Mouse (Mus musculus) embryo, embryonic 11 days (tissue): ENCODE results near the gene Bpnt1.

Source experiments
- DNase-seq: peaks from one replicate; pipeline ENCODE4 v3.0.0-alpha.2; 2015

Bpnt1 gene

GRCm38 (mm10) chr1:185333651-185334050 lies 1.7 kb downstream of the Bpnt1 start:
- no peak for DNase-seq

GRCm38 (mm10) chr1:185334136-185334535 lies 2.2 kb downstream of the Bpnt1 start:
- no peak for DNase-seq

- no peak for DNase-seq
Observed at GRCm38 (mm10) chr1:185335231-185335765, 3.3 kb downstream of the Bpnt1 start.

GRCm38 (mm10) chr1:185336535-185336934 lies 4.6 kb downstream of the Bpnt1 start:
- DNase-seq: no peak

GRCm38 (mm10) chr1:185342441-185342840 lies 10.5 kb downstream of the Bpnt1 start:
- no peak for DNase-seq

DNA sequence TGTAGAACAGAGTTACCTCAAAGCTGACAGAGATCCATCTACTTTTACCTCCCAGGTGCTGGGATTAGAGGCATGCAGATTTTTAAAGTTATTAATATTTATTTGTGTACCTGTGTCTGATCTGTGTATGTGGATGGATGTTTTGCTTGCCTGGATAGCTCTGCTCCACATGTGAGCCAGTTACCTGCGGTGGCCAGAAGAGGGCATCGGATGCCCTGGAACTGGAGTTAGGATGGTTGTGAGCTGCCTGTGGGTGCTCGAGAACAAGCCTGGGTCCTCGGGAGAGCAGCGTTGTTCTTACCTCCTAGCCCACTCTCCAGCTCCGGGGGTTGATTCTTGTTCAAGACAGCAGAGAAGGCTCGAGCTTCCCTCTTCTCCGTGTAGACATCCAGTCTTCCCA lies 11.5 kb downstream of the Bpnt1 start:
- DNase-seq: no peak

DNA sequence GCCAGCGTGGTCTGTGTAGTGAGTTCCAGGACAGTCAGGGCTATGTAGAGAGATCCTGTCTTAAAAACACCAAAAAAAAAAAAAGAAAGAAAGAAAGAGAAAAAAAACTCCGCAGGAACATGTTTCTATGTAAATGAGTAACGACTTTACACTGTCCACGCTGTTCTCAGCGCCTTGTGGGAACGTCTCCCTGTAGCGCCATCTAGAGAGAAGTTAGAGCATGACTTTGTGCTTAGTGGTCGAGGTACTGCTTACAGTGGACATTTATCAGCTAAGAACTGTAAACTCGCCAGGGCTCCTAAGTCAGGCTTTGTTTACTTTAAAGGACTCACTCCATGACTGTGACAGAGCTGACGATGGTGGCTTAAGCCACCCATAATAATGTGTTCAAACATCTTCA lies 14.2 kb downstream of the Bpnt1 start:
- no peak for DNase-seq

- DNase-seq: no peak
Observed at GRCm38 (mm10) chr1:185349741-185350140, 17.8 kb downstream of the Bpnt1 start.

DNA sequence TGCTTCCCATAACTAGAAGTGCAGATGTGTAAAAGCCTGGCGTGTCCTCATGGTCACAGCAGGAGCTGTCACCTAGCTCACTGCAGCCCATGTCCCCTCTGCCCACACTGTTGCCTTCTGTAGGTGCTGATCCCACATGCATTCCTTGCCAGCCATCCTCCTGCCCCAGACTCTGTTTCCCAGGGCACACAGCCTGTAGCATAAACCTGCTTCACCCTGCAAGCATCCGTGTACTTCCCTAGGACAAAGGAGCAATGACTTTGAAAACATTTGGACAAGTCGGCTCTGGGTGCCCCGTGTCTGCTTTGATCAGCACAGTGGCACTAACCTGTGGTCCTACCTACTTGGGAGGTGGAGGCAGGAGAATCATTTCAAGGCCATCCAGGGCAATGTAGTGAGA lies 18.7 kb downstream of the Bpnt1 start:
- no peak for DNase-seq

DNA sequence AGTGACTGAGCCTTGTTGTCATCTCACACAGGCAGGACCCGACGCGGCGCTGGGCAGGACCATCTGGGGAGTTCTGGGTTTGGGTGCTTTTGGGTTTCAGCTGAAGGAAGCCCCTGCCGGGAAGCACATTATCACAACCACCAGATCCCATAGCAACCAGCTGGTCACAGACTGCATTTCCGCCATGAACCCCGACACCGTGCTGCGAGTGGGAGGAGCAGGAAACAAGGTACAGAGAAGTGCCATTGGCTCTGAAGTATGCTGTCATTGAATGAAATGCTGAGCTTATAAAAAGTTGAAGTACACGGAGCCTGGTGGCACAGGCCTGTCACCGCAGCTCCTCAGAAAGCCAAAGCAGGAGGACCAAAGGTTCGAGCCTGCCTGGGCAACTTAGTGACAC lies 20.2 kb downstream of the Bpnt1 start:
- no peak for DNase-seq

GRCm38 (mm10) chr1:185353351-185353750 lies 21.4 kb downstream of the Bpnt1 start:
- DNase-seq: no peak

- no peak for DNase-seq
Observed at GRCm38 (mm10) chr1:185354731-185355130, 22.8 kb downstream of the Bpnt1 start.

DNA sequence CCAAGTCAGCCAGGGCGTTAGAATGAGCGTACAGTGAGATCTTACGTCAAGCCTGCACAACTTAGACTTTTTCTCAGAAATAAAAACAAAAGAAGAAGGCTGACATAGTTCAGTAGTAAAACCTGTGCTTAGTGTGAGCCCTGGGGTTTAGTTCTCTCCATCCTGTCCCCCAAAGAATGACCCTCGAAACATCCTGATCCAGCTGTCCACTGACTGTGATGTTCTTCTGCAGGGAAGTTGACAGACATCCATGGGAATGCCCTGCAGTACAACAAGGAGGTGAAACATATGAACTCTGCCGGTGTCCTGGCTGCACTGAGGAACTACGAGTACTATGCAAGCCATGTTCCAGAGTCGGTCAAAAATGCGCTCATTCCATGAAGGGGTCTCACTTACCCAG lies 24.3 kb downstream of the Bpnt1 start:
- DNase-seq: no peak

GRCm38 (mm10) chr1:185358211-185358610 lies 26.3 kb downstream of the Bpnt1 start:
- DNase-seq: no peak

DNA sequence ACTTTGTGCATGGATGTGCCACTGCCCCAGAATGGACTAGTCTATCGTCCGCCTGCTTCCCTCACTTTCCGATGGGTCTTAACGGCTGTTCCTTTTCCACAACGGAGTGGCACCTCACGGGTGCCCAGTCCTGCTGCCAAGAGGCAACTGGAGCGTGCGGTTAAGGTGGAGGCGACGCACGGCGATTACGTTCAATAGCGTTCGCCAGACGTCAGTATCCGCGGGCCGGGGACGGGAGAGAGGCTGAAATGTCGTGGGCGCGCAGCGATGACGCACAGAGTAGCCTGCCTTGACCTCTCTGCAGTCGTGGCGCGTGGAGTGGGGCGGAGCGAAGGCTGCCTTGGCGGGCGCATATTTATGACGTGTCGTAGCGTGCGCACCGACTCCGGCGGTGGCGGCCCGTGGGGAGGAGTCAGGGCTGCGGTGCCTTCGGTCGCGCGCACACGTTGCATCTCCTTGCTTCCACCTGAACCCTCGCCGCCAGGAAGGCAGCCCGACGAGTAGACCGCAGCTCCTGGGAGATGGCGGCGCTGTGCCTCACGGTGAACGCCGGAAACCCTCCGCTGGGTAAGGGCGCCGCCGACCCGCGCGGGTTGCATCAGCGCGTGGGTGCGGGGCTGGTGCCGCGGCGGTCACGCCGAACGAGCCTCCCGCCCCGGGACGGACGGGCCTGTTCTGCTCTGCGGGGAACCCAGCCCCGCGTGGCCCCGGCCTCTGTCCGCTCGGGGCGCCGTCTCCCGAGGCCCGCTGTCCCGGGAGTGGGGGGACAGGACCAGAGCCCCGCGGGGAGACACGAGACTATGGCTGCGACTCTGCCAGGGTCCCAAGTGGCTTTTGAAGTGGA lies 30.9 kb downstream of the Bpnt1 start, which contains the start of gene Eprs:
Gene Eprs (plus strand): TSS at position 368 of the 844 bp plus-strand sequence.
- peak; percentile 100 for DNase-seq

DNA sequence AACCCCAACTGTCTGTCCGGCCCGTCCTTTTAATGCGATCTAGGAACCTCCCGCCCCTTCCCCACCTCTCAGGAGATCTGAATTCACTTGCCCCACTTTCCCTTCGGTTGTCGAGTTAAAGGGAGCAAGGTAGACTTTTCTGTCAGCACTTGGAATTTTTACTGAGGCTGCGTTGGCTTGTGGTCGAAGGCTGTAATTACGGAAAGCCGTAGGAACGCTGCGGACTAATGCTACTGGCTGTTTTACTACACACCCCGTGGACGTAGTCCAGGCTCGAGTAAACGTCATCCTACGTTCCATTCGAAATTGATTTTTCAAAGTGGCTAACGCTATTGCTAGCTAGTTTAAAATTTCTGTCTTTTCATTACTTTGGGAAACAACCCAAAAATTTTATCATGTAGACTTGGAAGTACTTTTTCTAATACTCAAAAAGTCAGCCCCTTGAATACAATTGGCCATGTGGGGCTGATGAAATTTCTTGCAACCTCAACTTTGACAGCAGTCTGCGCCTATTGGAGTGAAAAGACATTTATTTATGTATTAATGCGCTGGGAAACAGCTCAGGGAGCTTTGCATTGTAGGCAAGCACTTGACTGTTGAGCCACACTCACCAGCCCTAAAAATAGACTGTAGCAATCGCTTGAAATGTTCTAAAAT lies 31.7 kb downstream of the Bpnt1 start:
- peak; percentile 78 for DNase-seq

GRCm38 (mm10) chr1:185364183-185364540 lies 32.2 kb downstream of the Bpnt1 start:
- peak; percentile 4 for DNase-seq

GRCm38 (mm10) chr1:185367383-185367782 lies 35.4 kb downstream of the Bpnt1 start:
- no peak for DNase-seq

GRCm38 (mm10) chr1:185369979-185370378 lies 38.0 kb downstream of the Bpnt1 start:
- no peak for DNase-seq

- no peak for DNase-seq
Observed at GRCm38 (mm10) chr1:185376390-185376789, 44.4 kb downstream of the Bpnt1 start.

- DNase-seq: no peak
Observed at GRCm38 (mm10) chr1:185377429-185377828, 45.5 kb downstream of the Bpnt1 start.

DNA sequence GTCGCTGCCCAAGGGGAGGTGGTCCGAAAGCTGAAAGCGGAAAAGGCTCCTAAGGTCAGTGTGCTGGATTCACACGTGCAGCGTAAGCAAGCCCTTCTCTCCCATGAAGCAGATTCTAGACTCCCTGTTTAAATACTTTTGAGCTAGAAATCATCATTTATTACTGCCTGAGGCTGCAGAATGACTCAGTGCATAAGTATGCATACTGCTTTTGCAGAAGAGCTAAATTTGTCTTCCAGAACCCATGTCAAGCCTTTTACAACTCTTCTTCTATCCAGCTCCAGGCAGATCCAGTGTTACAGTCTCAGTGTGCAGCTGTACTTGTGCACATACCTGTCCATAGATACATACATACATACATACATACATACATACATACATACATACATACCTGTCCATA lies 69.7 kb downstream of the Bpnt1 start:
- no peak for DNase-seq

DNA sequence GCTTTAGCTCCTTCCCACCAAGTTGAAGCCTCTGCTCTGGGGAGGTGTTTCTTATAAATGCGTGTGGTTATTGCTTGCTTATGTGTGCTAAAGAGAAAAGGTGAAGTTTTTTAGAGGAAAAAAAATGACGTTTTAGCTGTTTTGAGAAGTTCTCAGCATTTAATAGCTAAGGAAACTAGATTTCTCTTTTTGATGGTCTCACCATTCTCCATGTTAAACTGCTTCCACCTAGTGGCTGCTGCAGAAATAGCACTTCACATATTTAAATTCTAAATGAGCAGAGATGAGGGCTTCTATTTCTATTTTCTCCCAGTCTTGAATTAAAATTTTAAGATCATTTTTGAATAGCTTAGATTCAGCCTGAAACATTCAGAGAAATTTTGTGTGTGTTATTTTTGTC lies 72.1 kb downstream of the Bpnt1 start:
- peak; percentile 65 for DNase-seq

DNA sequence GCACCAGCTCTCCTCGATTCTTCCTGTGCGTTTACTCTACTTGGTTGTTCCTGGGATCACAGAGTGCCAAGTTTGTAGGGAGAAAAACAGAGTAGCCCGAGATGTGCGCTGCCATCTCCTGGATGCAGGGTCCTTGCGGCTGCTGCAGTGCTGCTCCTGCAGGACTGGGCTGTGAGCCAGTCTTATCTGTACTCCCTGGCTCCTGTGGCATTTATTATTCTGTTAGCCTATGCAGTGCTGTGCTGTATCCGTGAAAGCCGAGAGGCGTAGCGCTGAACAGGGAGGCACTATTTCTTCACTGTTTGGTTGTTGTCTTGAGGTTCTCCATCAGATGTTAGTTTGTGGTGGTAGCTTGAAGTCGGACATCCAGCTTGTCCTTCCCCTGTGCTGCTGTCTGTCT lies 74.0 kb downstream of the Bpnt1 start:
- no peak for DNase-seq
